Mouse (Mus musculus) stomach, adult 2 months (tissue): ENCODE measurements around the gene Cib1. TPM values are rescaled to one million over a fixed set of nuclear protein-coding genes. Genes with fewer than 3 reads are reported as not detected.

Source experiments
- polyA plus RNA-seq: library from polyadenylated mRNA; depleted of rRNA; stranded (reverse); fragments of >200 nt; gene quantifications from 2 replicates; pipeline ENCODE4 v1.2.3, GENCODE M21; 2012; rRNA removed

The Cib1 gene
- polyA plus RNA-seq, result 213 and 281 TPM in 2 replicates

GRCm38 (mm10) chr7:80232489-80233029, at the start of gene Cib1, which contains the start of gene Gdpgp1:
Gene Cib1, minus strand, starts transcription at chr7:80232813.
Gene Gdpgp1, plus strand, starts transcription at chr7:80232865.

GRCm38 (mm10) chr7:80268897-80269750, 36.5 kb upstream of the Cib1 start, which contains the start of gene Vps33b:
Gene Vps33b, plus strand, starts transcription at chr7:80269649.

GRCm38 (mm10) chr7:80260625-80261371, 28.2 kb upstream of the Cib1 start, which contains the start of gene Ngrn:
Gene Ngrn, plus strand, starts transcription at chr7:80261215.

DNA sequence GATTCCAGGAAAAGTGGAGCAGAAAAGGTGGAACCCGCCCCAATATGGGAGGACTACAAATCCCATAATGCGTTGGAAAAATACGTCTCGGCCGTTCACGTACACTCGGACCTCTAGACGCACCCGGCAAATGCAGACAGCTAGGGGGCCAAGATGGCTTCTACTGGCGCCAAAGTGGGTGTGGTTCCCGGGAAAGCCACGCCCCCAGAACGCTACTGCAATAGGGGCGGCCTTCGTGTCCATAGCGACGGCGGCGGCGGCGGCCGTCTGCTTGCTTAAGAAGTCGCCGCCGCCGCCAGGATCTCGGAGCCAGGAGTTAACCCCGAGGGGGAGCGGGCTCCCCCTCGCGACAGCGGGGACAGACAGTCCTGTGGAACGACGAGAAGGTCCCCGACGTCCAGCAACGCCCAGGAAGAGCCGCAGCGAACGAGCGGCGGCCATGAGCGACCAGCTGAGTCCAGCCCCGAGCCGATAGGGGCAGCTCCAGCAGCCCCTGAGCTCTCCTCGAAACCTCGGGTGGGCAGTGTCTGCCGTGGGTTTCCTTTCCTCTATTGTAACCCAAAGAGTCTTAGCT, 13.6 kb upstream of the Cib1 start, which contains the start of gene Ttll13:
Gene Ttll13, plus strand, starts transcription at position 229 of the 574 bp plus-strand sequence.

DNA sequence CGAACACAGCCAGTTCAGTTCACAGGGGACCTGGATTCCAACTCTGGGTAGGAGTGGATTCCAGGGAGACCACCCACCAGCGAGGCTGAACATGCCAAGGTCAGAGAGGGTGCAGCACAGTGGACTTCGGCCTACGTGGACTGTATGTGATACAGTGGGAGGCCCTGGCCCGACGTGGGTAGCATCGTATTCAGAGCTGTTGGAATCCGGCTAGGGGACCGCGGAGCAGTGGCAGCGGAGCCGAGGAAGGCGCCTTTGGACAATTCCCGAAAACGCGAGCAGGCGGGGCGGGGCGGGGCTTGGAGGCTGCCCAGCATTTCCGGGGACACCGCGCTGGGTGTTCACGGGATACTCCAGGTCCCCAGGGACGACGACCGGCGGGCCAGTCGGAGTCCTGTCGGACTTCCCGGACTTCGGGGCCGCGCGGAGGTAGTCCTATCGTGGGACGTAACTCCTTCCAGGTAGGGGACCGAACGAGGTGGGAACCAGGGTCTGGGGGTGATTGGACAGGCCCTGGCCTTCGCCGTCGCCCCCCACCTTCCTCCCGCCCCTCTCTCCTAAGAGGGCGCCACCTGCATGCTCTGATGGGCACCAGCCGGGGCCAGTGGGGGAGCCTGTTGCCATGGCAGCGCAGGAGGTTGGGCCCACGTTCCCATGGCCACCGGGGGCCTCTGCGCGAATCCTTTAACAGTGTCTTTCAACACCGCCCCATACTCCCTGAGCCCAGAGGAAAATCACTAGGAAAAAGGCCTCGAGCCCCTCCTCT, 45.9 kb downstream of the Cib1 start, which contains the start of gene Sema4b:
Gene Sema4b, plus strand, starts transcription at position 311 of the 766 bp plus-strand sequence.

Other genes with a start within 250 kb of the Cib1 start
- 18.7 and 26.2 TPM in 2 replicates for gene Zfp710, start 208.0 kb downstream of the Cib1 start, polyA plus RNA-seq
- gene Idh2, start 117.4 kb downstream of the Cib1 start, polyA plus RNA-seq, result 80.6 and 95.4 TPM in 2 replicates
- 28.8 and 30.4 TPM in 2 replicates for gene Sema4b, start 46.0 kb downstream of the Cib1 start, polyA plus RNA-seq
- gene Gdpgp1, start 52 bp upstream of the Cib1 start, polyA plus RNA-seq, result 1.6 and 2.6 TPM in 2 replicates
- gene Ttll13, start 13.6 kb upstream of the Cib1 start, polyA plus RNA-seq, result 0.06 and 0.09 TPM in 2 replicates
- gene Ngrn, start 28.4 kb upstream of the Cib1 start, polyA plus RNA-seq, result 6.5 and 9.0 TPM in 2 replicates
- 2.2 and 5.1 TPM in 2 replicates for gene Vps33b, start 36.8 kb upstream of the Cib1 start, polyA plus RNA-seq
- gene Prc1, start 61.6 kb upstream of the Cib1 start, polyA plus RNA-seq, result 3.4 and 4.5 TPM in 2 replicates
- 3.5 and 3.6 TPM in 2 replicates for gene Rccd1, start 91.6 kb upstream of the Cib1 start, polyA plus RNA-seq
- 41.4 and 45.6 TPM in 2 replicates for gene Unc45a, start 108.2 kb upstream of the Cib1 start, polyA plus RNA-seq
- gene Hddc3, start 110.3 kb upstream of the Cib1 start, polyA plus RNA-seq, result 7.8 and 8.3 TPM in 2 replicates
- gene Man2a2, start 138.6 kb upstream of the Cib1 start, polyA plus RNA-seq, result 23.3 and 27.7 TPM in 2 replicates
- 27.2 and 33.1 TPM in 2 replicates for gene Fes, start 155.1 kb upstream of the Cib1 start, polyA plus RNA-seq
- 497 and 619 TPM in 2 replicates for gene Furin, start 172.6 kb upstream of the Cib1 start, polyA plus RNA-seq